Mouse (Mus musculus) lung, postnatal 10 days (tissue): ENCODE measurements around the gene Ntm.

Experiments
- DNase-seq: peaks from one replicate; pipeline ENCODE4 v3.0.0; 2021

Gene Ntm

DNA sequence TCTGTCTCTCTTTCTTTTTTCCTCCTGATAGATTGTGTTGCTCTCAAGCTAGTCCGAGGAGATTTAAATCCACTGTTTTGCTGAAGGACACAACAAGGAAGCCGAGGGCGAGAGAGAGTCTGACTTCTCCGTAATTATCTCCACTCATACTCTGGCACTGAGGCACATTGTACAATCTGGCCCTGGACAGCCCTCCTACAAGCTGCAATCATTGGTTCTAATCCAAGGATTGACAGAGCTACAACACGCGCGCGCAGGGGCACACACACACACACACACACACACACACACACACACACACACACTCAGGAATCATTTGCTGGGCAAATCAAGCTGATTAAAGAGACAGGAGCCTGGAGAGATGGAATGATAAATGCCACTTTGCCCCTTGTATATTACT, at the start of gene Ntm:
Gene Ntm, minus strand, starts transcription at position 164 of the 400 bp plus-strand sequence.
- DNase-seq: peak; percentile 21

GRCm38 (mm10) chr9:30005701-30006100, 42.8 kb upstream of the Ntm start:
- DNase-seq: no peak

GRCm38 (mm10) chr9:30003612-30004011, 40.7 kb upstream of the Ntm start:
- peak; percentile 77 for DNase-seq

- no peak for DNase-seq
Measured at GRCm38 (mm10) chr9:29981177-29981915, 18.4 kb upstream of the Ntm start.

- DNase-seq: no peak
Measured at GRCm38 (mm10) chr9:29961954-29962867, 730 bp downstream of the Ntm start.

- no peak for DNase-seq
Measured at GRCm38 (mm10) chr9:29961512-29961911, 1.4 kb downstream of the Ntm start.

- no peak for DNase-seq
Measured at GRCm38 (mm10) chr9:29960741-29961140, 2.2 kb downstream of the Ntm start.

DNA sequence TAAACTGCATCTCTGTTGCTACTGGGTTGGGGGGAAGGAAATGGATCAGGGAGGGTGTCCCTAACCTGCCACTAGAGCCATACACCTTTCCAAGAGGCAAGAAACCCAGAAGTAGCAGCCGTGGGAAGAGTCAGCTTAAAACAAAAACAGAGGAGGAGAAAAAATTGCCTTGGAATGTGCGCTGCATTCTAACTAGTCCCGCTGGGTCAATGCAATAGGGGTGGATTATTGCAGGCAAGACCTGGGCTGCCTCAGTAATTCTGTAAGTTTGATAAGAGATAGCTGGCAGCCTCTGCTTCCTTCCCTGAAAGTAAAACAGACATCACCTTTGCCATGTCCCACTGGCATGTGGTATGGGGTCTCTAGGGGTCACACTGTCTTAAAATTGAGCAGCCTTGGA, 2.7 kb downstream of the Ntm start:
- no peak for DNase-seq

DNA sequence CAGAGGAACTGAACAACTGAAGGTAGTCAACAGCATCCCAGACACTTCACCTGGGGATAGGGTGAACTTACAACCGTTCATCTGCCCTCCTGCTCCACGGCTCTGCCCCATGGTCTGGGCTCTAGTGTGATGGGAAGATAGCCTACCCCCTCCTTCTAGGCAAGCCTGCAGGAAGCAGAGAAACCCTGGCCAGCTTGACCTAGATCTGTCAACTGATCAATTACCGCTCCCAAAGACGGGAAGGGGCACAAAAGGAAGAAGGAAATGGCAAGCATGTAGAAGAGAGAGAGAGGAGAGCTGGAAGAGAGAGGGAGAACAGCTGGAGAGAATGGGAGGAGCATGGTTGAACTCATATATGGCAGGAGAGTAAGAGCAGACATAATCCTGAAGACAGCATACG, 6.0 kb downstream of the Ntm start:
- no peak for DNase-seq

DNA sequence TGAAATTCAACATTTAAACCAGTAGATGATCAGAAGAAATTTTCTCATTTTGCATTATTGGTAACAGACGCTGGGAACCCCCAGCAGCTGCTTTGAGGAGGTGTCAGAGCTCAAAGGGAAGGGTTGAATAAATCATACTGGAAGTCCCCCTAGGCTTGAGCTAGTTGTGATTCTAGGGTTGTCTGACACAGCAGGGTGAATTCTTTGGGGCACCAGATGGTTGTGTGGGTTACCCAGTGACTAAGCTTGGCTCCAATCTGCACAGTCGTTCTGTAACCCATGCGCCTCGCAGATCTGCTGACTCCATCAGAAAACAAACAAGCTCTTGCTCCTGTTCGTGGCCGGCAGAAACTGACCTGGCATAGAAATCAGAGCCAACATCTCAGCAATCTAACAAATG, 8.9 kb downstream of the Ntm start:
- DNase-seq: no peak

DNA sequence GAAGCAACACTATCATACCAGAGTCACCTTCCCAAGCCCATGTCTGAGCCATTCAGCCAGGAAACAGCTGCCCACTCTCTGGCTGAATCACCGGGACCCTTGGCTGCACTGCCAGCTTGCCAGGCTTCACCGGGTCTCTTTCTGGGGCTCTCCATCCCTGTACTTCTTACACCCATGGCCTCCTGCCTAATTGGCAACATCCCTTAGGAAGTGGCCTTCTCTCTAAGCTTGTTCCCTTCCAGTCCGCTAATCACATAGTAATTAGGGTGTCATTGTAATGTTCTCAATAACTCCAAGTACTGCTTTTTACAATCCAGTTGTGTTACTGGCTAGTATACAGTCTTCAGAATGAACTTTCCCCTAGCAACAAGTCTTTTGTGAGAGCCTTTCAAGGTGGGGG, 13.9 kb downstream of the Ntm start:
- DNase-seq: no peak

DNA sequence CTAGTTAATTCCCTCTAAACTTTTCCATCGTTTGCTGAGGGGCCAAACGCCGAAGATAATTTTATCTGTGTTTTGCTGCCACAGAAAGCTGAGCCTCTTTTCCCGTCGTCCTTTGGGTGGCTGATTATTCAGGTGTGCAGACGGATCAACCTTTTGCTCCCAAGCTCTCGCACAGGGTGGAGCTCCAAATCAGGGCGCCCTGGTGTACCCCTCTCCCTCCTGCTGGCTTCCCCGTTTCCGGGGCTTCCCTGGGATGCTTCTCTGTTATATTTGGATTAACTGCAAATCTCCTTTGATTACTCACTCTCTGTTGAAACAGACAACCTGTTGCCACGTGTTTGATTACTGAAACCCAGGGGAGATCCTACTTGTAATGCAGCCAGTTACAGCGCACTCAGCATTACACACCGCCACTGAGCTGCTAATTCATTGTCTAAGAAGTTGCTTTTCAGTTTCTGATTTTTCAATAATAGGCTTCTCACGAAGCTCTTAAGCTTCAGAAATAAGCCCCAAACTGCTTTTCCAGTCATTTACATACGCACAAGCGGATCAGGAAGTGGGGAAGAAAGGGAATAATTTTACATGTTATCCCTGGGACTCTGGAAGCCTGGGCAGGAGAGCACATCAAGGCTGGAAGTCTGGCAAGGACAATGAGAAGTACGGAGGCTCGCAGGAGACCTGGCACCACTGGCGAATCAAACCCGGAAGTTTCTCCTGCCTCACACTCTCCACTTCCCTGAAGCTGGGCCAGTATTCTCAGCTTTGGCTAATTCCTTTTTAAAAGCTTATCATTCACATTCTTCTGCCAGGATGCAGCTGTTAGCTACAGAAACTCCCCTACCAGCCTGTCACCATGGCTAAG, 19.5 kb downstream of the Ntm start:
- DNase-seq: peak; percentile 5

DNA sequence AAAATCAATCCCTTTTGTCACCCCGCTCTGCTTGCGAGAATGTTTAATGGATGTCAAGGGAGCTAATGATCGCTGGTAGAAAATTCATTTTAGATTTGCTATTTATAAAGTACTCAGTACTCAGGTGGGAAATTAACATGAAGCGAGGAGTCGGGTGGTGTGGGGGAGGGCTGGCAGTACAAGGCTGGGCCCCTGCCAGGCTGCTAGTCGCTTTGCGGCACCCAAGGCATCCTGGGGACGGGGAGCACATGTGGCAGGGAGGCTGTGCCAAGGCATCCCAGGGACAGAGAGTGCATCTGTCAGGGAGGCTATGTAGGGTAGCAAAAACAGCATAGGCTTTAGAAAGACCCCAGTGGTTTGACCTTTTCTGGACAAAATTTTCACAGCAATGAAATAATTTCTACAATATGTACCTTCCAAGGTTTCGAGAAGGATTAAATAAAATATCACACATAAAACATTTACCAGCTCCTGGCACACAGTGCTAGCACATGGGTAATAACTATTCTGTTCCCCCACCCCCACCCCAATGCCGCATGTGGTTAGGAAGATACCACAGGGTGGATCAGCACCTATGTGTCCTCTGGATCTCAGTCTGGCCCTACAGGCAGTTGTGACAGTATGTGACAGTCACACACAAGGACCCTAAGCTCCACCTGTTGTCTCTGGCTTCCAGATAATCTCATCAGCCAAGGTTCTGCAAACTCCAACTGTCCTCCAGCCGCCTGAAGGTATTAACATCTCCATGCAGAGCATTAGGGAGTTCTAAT, 20.6 kb downstream of the Ntm start:
- DNase-seq: no peak

DNA sequence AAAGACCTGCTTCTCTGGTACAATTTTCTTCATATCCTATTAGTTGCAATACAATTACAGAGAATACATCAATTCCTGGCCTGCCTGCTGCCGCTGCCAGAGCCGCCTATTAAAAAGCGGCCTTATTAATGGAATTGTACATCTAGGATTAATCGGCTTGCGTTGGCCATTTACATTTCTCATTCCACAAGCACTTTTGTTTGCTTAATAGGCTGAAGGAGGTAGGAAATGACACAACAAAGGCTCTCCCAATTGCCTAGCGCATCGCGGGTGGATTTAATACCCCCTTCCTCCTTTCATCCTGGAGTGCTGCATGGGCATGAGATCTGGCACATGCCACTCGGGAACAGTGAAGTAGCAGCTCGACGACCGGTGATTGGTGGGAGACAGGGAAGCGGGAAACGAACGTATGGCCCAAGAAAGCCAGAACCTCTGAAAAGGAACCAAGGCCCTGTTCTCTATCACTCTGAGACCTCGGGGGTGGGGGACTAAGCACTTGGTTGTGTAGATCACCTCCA, 23.4 kb downstream of the Ntm start:
- no peak for DNase-seq

DNA sequence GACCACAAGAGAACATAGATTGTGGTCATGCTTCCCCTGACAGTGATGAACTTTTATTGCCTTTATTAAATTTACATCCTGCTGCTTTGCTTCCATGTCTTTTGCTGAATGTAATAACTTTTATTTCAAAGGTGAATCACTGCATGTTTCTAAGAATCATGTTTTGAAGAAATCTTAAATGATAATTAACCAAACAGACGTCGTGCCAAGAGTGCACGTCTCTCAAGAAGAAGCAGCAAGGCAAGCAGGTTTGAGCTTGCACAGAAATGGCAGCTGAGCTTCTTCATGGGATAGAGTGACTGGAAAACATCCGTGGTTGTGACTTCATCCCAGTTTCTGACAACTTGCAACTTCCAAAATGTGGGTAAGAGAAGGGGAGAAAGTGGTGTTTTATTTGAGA, 34.1 kb downstream of the Ntm start:
- no peak for DNase-seq

DNA sequence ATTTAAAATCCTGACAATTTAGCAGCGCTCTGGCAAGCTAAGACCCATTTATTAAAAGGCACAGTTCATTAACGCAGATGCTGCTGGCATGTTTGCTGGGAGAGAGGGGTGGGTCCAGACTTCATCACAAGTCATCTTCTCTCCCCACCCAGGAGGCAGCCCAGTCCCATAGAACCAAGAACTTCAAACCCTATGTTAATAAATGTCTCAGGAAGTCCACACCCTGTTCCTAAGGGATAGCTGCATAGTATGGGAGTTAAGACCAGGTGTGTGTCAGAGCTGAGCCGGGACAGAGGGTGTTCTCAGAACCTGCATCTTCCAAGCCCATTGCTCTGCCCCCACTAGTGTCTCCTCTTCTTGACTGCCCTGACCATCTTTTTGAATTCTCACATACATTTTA, 37.6 kb downstream of the Ntm start:
- no peak for DNase-seq

- no peak for DNase-seq
Measured at GRCm38 (mm10) chr9:29898406-29899054, 64.4 kb downstream of the Ntm start.

- no peak for DNase-seq
Measured at GRCm38 (mm10) chr9:29897448-29897847, 65.5 kb downstream of the Ntm start.

- DNase-seq: no peak
Measured at GRCm38 (mm10) chr9:29892792-29893191, 70.1 kb downstream of the Ntm start.

DNA sequence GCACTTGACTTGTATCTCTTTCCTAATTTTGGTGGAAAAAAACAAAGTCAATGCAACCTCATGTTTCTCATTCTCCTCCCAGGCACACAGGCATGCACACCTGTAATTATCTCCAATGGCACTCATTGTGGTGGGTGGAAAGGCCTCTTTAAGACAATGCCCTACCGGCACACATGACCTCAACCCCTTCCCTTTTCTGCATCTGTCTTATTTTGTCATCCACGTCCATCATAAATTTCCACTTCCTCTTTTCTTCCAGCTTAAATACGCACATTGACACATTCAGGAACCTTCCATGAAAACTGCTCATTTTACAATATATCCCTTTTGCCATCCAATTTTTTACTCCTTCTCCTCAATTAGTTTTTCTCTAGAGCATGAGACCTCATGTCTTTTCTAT, 74.2 kb downstream of the Ntm start:
- no peak for DNase-seq

GRCm38 (mm10) chr9:29887924-29888323, 75.0 kb downstream of the Ntm start:
- DNase-seq: no peak

DNA sequence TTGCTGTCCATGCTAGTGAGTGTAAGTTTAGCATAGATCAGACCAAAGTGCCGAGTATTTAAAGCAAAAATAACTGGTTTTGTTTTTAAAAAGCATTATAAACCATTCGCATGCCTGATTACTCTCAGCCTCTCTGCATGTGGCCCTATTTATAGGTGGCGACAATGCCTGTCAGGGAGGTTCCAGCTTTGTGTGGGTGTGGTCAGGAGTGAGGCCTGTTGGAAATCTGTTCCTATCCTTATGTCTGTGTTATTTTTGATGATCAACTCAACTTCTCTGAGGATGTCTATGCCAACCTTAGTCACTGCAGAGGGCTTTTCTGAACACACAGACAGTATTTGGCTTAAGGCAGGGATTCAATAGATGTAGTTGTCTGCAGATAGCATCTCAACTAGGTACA, 78.9 kb downstream of the Ntm start:
- DNase-seq: no peak
